Mouse (Mus musculus): ENCODE data around the gene Efcab10. TPM values are rescaled to one million over a fixed set of nuclear protein-coding genes. Genes with fewer than 3 reads are reported as not detected.
A peak's percentile ranks its signal among the peaks of the same experiment; 100 is the strongest.

The Efcab10 gene
- polyA plus RNA-seq, 1 experiment: 0.95 TPM

- WGBS: 75% methylated on average over 7 of the region's 7 CpGs
- TF ChIP-seq POLR2A (IDR thresholded peaks at IDR 0.05; ENCODE audit: borderline replicate concordance, insufficient read depth, low read length) (no peak), CTCF (IDR thresholded peaks at IDR 0.05; ENCODE audit: borderline replicate concordance, insufficient read depth, low read depth, low read length) (no peak)
- H3K27me3 ChIP-seq (ENCODE audit: control insufficient read depth, insufficient read depth, low read length): no peaks in the 10 kb centered on the region
- H3K4me3 ChIP-seq (replicated peaks; ENCODE audit: insufficient read depth, low read depth, low read length): no peak overlapping the region
- DNase-seq: no peak
- H3K4me1 ChIP-seq (ENCODE audit: control insufficient read depth, insufficient read depth, low read length): no peaks in the 10 kb centered on the region
- no peak overlapping the region for H3K27ac ChIP-seq (ENCODE audit: insufficient read depth, low read length)
Observed at GRCm38 (mm10) chr12:33403265-33403693, 8.6 kb downstream of the Efcab10 start.

GRCm38 (mm10) chr12:33404996-33405395 lies 10.3 kb downstream of the Efcab10 start:
- WGBS: 38% methylated on average over 5 of the region's 5 CpGs
- no peak overlapping the region for H3K4me3 ChIP-seq (replicated peaks; ENCODE audit: insufficient read depth, low read depth, low read length)
- DNase-seq: no peak
- no peaks in the 10 kb centered on the region for H3K27me3 ChIP-seq (ENCODE audit: control insufficient read depth, insufficient read depth, low read length)
- no peak overlapping the region for H3K27ac ChIP-seq (ENCODE audit: insufficient read depth, low read length)
- no peaks in the 10 kb centered on the region for H3K4me1 ChIP-seq (ENCODE audit: control insufficient read depth, insufficient read depth, low read length)
- TF ChIP-seq POLR2A (IDR thresholded peaks at IDR 0.05; ENCODE audit: borderline replicate concordance, insufficient read depth, low read length) (no peak), CTCF (IDR thresholded peaks at IDR 0.05; ENCODE audit: borderline replicate concordance, insufficient read depth, low read depth, low read length) (no peak)

DNA sequence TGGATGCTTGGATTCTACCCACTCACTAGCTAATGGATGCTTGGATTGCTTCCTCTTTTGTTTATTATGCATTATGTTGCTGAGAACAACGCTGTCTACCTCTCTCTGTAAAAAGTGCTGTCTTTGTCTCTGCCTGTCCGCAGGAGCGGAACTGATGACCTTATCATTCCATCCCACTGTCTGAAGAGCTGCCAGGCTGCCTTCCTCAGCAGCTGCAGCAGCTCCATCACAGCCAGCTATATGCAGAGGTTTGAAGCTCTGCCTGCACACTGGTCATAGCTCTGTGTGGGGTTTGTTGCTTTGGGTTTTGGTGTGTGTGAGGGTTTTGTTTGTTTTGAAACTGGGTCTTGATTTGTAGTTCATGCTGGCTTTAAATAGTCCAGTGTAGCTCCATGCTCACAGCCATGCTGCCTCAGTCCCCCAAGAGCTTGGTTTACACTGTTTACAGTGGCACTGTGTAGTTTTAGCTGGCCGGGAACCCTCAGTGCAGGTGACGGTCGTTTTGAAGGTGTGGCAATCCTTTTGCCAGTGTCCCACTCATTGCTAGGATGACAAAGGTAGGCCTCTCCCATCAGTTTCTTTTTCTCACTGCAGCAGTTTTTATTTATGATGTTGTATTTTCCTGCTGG lies 10.9 kb downstream of the Efcab10 start:
- 40% methylated on average over 6 of the region's 6 CpGs for WGBS
- no peak for TF ChIP-seq POLR2A (IDR thresholded peaks at IDR 0.05; ENCODE audit: borderline replicate concordance, insufficient read depth, low read length)
- no peak for TF ChIP-seq CTCF (IDR thresholded peaks at IDR 0.05; ENCODE audit: borderline replicate concordance, insufficient read depth, low read depth, low read length)
- Histone ChIP-seq H3K4me1 (ENCODE audit: control insufficient read depth, insufficient read depth, low read length) (no peaks in the 10 kb centered on the region), H3K4me3 (replicated peaks; ENCODE audit: insufficient read depth, low read depth, low read length) (no peak overlapping the region), H3K27ac (ENCODE audit: insufficient read depth, low read length) (no peak overlapping the region), H3K27me3 (ENCODE audit: control insufficient read depth, insufficient read depth, low read length) (no peaks in the 10 kb centered on the region)
- DNase-seq: no peak

DNA sequence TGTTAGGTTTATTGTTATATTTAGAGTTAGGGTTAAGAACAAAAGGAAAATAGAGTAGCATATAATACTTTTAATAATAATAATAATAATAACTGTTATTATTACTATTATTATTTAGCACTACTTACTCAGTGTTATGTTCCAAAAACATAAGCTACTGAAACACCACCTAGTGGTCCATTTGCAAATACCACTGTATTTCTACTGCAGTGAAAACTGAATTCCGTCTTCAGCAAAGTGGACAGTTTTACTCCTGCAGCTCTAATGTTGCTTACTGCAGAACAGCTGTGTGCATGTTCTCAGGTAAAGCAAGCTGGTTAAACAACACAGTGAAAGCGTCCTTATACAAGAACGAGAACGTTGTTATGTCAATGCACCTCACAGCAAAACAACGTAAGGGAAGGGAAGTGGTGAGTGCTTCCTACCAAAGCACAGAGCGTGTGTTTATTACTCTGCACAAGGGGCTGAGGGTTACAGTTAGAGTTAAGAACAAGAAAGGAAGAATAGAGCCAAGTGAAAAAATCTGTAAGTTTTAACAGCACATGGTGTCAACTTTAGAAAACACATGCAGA lies 17.0 kb downstream of the Efcab10 start:
- H3K4me3 ChIP-seq (replicated peaks; ENCODE audit: insufficient read depth, low read depth, low read length): no peak overlapping the region
- TF ChIP-seq CTCF (IDR thresholded peaks at IDR 0.05; ENCODE audit: borderline replicate concordance, insufficient read depth, low read depth, low read length) (no peak), POLR2A (IDR thresholded peaks at IDR 0.05; ENCODE audit: borderline replicate concordance, insufficient read depth, low read length) (no peak)
- no peaks in the 10 kb centered on the region for H3K27me3 ChIP-seq (ENCODE audit: control insufficient read depth, insufficient read depth, low read length)
- DNase-seq: no peak
- no peaks in the 10 kb centered on the region for H3K4me1 ChIP-seq (ENCODE audit: control insufficient read depth, insufficient read depth, low read length)
- no peak overlapping the region for H3K27ac ChIP-seq (ENCODE audit: insufficient read depth, low read length)
- 62% methylated on average over 6 of the region's 6 CpGs for WGBS

GRCm38 (mm10) chr12:33424329-33424728 lies 29.7 kb downstream of the Efcab10 start:
- Histone ChIP-seq H3K27me3 (ENCODE audit: control insufficient read depth, insufficient read depth, low read length) (no peaks in the 10 kb centered on the region), H3K4me3 (replicated peaks; ENCODE audit: insufficient read depth, low read depth, low read length) (no peak overlapping the region), H3K4me1 (ENCODE audit: control insufficient read depth, insufficient read depth, low read length) (no peaks in the 10 kb centered on the region), H3K27ac (ENCODE audit: insufficient read depth, low read length) (no peak overlapping the region)
- DNase-seq: peak; percentile 27 to 41
- WGBS: 24% methylated on average over 3 of the region's 3 CpGs
- TF ChIP-seq POLR2A (IDR thresholded peaks at IDR 0.05; ENCODE audit: borderline replicate concordance, insufficient read depth, low read length) (no peak), CTCF (IDR thresholded peaks at IDR 0.05; ENCODE audit: borderline replicate concordance, insufficient read depth, low read depth, low read length) (peak; percentile 72; the same call in 1 of the 2 replicates)

DNA sequence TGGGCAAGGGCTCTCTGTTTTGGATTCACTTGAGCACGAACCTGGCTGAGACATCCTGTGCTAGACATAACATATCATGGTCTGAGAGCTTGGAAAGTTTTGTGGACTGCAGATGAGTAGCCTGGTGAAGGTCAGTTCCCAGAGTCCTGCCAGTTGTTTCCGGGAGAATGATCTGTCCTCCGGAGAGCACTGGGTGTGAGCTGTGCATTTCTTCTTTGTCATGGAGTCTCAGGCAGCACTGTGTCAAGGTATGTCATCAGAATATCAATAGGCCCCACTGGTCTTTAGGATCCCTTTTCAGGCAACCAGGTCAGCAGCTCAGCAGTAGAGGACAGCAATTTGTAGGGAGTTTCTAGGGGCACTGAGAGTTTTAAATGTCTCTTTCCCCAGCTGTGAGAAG lies 32.6 kb downstream of the Efcab10 start:
- no peaks in the 10 kb centered on the region; the same call in 1 of the 2 replicates for H3K4me1 ChIP-seq (ENCODE audit: control insufficient read depth, insufficient read depth, low read length)
- DNase-seq: no peak
- WGBS: 27% methylated on average over 3 of the region's 3 CpGs
- no peaks in the 10 kb centered on the region for H3K27me3 ChIP-seq (ENCODE audit: control insufficient read depth, insufficient read depth, low read length)
- H3K27ac ChIP-seq (ENCODE audit: insufficient read depth, low read length): no peak overlapping the region
- TF ChIP-seq CTCF (IDR thresholded peaks at IDR 0.05; ENCODE audit: borderline replicate concordance, insufficient read depth, low read depth, low read length): no peak
- TF ChIP-seq POLR2A (IDR thresholded peaks at IDR 0.05; ENCODE audit: borderline replicate concordance, insufficient read depth, low read length): no peak
- no peak overlapping the region for H3K4me3 ChIP-seq (replicated peaks; ENCODE audit: insufficient read depth, low read depth, low read length)

GRCm38 (mm10) chr12:33427726-33428125 lies 33.1 kb downstream of the Efcab10 start:
- DNase-seq: no peak
- no peak overlapping the region for H3K27ac ChIP-seq (ENCODE audit: insufficient read depth, low read length)
- no peak for TF ChIP-seq POLR2A (IDR thresholded peaks at IDR 0.05; ENCODE audit: borderline replicate concordance, insufficient read depth, low read length)
- H3K4me1 ChIP-seq (ENCODE audit: control insufficient read depth, insufficient read depth, low read length): no peaks in the 10 kb centered on the region; the same call in 1 of the 2 replicates
- H3K4me3 ChIP-seq (replicated peaks; ENCODE audit: insufficient read depth, low read depth, low read length): no peak overlapping the region
- WGBS: 68% methylated on average over 2 of the region's 2 CpGs
- no peaks in the 10 kb centered on the region for H3K27me3 ChIP-seq (ENCODE audit: control insufficient read depth, insufficient read depth, low read length)

Measured in cerebellum, adult 2 months (tissue).